Mouse (Mus musculus): ENCODE measurements around the gene Ythdf2.

Ythdf2 gene

GRCm38 (mm10) chr4:132178630-132179059 lies 33.5 kb downstream of the Ythdf2 start:
- TF ChIP-seq GATA4 (IDR thresholded peaks at IDR 0.05; ENCODE audit: insufficient replicate concordance, low read length) = no peak

GRCm38 (mm10) chr4:132176474-132176873 lies 35.6 kb downstream of the Ythdf2 start:
- TF ChIP-seq GATA4 (IDR thresholded peaks at IDR 0.05; ENCODE audit: insufficient replicate concordance, low read length) = no peak

GRCm38 (mm10) chr4:132170891-132171290 lies 41.2 kb downstream of the Ythdf2 start:
- no peak for TF ChIP-seq GATA4 (IDR thresholded peaks at IDR 0.05; ENCODE audit: insufficient replicate concordance, low read length)

GRCm38 (mm10) chr4:132169761-132170160 lies 42.3 kb downstream of the Ythdf2 start:
- TF ChIP-seq GATA4 (IDR thresholded peaks at IDR 0.05; ENCODE audit: insufficient replicate concordance, low read length) = no peak

- TF ChIP-seq GATA4 (IDR thresholded peaks at IDR 0.05; ENCODE audit: insufficient replicate concordance, low read length) = no peak
Observed at GRCm38 (mm10) chr4:132169271-132169670, 42.8 kb downstream of the Ythdf2 start.

GRCm38 (mm10) chr4:132167436-132167835 lies 44.7 kb downstream of the Ythdf2 start:
- no peak for TF ChIP-seq GATA4 (IDR thresholded peaks at IDR 0.05; ENCODE audit: insufficient replicate concordance, low read length)

GRCm38 (mm10) chr4:132166350-132167290 lies 45.5 kb downstream of the Ythdf2 start:
- TF ChIP-seq GATA4 (IDR thresholded peaks at IDR 0.05; ENCODE audit: insufficient replicate concordance, low read length) = no peak

- no peak for TF ChIP-seq GATA4 (IDR thresholded peaks at IDR 0.05; ENCODE audit: insufficient replicate concordance, low read length)
Observed at GRCm38 (mm10) chr4:132165691-132166090, 46.4 kb downstream of the Ythdf2 start.

- TF ChIP-seq GATA4 (IDR thresholded peaks at IDR 0.05; ENCODE audit: insufficient replicate concordance, low read length) = no peak
Observed at GRCm38 (mm10) chr4:132156941-132157622, 55.0 kb downstream of the Ythdf2 start.

- TF ChIP-seq GATA4 (IDR thresholded peaks at IDR 0.05; ENCODE audit: insufficient replicate concordance, low read length) = no peak
Observed at GRCm38 (mm10) chr4:132154877-132155670, 57.0 kb downstream of the Ythdf2 start.

- no peak for TF ChIP-seq GATA4 (IDR thresholded peaks at IDR 0.05; ENCODE audit: insufficient replicate concordance, low read length)
Observed at GRCm38 (mm10) chr4:132151673-132152072, 60.4 kb downstream of the Ythdf2 start.

GRCm38 (mm10) chr4:132146201-132146600 lies 65.9 kb downstream of the Ythdf2 start:
- TF ChIP-seq GATA4 (IDR thresholded peaks at IDR 0.05; ENCODE audit: insufficient replicate concordance, low read length) = no peak

- TF ChIP-seq GATA4 (IDR thresholded peaks at IDR 0.05; ENCODE audit: insufficient replicate concordance, low read length) = no peak
Observed at GRCm38 (mm10) chr4:132145092-132145491, 67.0 kb downstream of the Ythdf2 start.

GRCm38 (mm10) chr4:132144080-132144841 lies 67.8 kb downstream of the Ythdf2 start, which contains the start of gene Oprd1:
Gene Oprd1 (minus strand): TSS chr4:132144486.
- TF ChIP-seq GATA4 (IDR thresholded peaks at IDR 0.05; ENCODE audit: insufficient replicate concordance, low read length) = no peak
